Mouse (Mus musculus): ENCODE measurements around the gene Sh3gl1.

Gene Sh3gl1

GRCm38 (mm10) chr17:56021161-56021910 lies 15.1 kb downstream of the Sh3gl1 start:
- DNase-seq (ENCODE audit: low read depth): peak; percentile 76

DNA sequence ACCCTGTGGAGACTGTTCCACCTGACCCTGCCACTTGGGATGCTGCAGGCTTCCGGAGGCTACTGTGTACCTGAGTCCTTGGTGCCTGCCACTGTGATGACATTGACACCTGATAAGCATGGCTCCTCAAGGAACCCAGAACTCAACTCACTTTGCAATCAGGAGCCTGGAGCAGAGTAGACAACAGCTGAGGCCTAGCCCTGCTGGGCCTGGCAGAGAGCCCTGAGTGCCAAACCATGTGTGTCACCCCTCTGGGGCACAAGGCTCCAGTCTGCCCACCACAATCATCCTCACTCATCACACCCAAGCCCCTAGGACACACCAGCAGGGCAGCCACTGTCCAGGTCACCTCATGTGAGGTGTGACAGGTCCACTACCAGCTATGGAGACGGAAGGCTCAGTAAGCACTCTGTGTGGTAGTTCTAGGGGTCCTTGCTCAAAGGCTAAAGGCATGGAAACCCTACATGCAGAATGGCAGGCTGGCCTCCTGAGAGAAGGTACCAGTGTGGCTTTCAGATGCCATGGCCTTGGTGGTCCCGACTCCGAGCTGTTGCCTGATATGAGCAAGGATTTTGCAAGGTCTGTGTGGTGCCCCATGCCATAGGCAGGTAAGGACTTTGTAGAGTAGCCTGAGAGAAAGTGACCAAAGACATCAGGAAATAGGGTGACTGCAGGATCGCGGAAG lies 15.9 kb downstream of the Sh3gl1 start:
- DNase-seq (ENCODE audit: low read depth): peak; percentile 23

DNA sequence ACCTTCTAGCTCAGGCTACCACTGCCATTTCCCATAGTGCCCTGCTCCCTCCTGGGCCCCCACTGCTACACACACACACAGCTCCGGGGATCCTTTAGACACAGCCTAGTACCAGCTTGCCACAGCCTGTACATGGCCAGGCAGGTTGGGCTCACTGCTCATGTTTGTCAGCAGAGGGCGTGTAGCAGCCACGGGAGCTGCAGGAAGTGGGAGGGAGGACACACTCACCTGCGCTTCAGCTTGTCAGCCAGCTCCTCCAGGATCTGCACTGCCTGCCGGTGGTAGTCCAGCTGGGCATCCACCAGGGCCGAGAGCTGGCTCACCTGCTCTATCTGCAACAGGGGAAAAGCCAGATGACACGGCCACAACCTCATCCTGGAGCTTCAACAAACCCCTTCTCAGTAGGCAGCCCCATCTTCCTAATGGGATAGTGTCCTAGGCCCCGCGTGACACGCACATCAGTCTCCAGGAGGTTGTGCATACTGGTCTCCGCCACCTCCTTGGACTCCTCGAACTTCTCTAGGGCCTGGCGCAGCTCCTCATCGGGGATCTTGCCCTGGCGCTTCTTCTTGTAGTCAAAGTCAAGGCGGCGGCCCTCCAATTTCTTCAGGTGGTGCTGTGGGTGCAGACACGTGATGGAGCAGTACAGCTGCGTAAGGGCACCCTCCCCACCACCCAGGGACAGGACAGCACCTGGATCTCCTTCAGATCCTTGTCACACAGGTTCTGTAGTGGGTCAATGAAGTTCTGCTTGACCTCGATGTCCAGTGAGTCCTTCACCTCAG lies 17.9 kb downstream of the Sh3gl1 start:
- peak; percentile 74 for DNase-seq (ENCODE audit: low read depth)

- DNase-seq (ENCODE audit: low read depth): no peak
Observed at GRCm38 (mm10) chr17:56017848-56018247, 18.6 kb downstream of the Sh3gl1 start.

DNA sequence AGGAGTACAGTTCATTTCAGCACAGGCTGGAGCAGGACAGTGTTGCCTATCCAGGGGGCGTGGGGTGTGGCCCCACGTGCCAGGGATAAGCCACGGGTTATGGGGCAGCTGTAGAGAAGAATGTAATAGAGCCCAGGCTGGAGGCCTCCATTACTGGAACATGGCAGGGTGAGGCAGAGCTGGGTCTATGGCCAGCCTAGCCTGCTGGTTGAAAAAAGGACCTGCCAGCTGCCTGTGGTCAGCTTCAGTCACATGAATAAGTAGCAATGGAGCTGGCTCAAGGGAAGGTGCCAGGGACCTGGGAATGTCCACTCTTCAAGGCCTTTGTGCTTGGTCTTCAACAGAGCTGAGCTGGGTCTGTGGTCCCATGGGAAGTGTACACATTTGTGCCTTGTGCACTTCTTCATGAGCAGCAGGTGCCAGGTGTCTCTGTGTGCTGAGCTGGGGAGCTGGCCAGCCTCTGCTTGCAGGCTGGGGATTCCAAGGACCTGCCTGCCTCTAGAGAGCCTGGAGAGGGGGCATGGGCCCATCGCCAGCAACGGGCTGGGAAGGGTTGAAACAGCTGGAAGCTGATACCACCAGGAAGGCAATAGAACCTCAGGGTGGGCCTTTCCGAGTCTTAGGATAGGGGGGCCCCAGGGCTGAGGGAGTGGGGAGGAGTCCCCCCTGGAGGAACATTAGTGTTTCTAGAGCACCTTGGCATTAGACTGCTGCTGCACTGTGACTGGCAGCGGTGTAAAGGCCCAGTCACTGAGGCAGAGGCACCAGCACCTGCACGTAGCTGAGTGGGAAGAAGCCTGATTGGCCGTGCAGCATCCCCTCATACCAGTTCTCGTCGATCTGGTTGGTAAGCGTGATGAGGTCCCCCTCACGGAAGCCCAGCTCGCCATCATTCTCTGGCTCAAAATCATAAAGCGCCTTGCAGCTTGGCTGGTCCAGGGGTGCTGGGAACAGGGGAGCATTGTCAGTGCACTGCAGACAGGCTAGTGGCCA lies 19.3 kb downstream of the Sh3gl1 start:
- DNase-seq (ENCODE audit: low read depth): no peak

DNA sequence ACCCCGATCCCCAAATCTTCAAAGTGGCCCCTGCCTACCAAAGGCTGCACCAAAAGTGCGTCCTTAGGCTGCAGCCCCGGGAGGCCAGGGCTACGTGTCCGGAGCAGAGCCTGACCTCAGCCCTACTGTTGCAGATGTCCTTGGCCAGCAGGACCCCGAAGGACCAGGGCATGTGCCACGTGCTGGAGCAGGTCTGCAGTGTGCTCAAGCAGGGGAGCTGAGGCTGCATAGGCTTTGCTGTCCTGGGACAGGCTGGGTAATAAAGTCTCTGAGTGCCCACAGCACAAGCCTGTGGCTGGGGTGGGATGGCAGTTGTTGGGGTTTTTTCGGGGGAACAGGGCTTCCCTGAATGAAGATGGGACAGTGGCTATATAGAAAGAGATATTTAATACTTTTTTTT lies 20.1 kb downstream of the Sh3gl1 start:
- peak; percentile 2 for DNase-seq (ENCODE audit: low read depth)

DNA sequence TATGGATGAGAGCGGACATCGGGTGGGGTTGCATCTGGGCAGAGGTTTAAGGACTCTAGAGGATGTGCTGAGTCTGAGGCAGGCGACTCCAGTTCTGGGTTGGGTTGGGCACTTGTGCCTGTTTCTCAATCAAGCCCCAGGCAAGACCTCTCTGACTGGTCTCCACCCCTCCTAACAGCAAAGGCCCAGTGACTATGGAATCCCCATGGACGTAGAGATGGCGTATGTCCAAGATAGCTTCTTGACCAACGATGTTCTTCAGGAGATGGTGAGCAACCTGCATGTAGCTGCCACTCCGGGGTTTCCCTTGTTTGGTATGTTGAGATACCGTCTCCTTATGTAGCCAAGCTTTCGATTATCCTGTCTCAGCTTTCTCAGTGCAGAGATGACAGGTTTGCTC lies 21.1 kb downstream of the Sh3gl1 start:
- DNase-seq (ENCODE audit: low read depth): peak; percentile 7

DNA sequence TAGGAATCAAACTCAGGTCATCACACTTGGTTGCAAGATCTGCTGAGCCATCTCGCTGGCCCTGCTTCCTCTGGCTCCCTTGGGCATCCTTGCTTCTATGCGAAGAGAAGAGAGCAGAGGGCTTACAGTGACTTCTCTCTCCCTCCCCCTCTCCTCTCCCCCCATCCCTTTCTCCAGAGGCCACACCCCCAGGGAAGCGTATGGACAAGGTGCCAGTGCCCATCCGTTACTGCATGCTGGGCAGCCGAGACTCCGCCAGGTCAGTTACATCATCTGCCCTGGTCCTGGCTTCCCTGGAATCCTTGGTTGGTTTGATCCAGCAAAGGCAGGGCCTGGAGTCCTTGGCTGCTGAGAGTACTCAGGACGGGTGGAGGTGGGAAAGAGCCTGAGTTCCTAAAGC lies 25.0 kb downstream of the Sh3gl1 start:
- DNase-seq (ENCODE audit: low read depth): no peak

DNA sequence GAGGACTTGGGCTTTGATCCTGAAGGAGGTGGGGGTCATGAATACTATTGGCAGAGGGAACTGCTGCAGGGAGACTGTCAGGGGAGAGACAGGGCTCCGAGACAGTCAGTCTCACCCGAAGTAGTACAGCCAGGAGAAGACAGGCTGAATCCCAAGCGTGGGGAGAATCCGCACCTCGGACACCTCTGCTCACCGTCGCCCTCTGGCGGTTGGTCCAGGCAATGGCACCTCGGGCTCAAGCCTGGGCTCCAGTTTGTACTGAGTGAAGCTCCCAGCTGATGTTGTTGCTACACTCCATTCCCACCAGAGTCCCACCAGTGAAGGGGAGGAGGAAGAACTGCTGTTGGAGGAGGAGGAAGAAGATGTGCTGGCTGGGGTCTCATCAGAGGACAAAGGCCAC lies 25.8 kb downstream of the Sh3gl1 start:
- peak; percentile 84 for DNase-seq (ENCODE audit: low read depth)

DNA sequence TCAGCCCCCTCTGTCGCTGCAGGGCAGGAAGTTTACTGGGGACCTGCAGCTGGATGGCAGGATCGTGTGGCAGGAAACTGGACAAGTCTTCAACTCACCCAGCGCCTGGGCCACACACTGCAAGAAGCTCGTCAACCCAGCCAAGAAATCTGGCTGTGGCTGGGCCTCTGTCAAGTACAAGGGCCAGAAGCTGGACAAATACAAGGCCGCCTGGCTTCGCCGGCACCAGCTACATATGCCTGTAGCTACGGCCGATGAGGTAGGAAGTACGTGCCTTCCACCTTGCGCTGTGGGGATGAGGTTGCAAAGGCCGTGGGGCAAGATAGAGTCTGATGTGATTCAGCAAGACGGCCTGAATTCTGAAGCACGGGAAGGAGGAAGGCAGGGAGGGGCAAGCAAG lies 26.2 kb downstream of the Sh3gl1 start:
- peak; percentile 28 for DNase-seq (ENCODE audit: low read depth)

DNA sequence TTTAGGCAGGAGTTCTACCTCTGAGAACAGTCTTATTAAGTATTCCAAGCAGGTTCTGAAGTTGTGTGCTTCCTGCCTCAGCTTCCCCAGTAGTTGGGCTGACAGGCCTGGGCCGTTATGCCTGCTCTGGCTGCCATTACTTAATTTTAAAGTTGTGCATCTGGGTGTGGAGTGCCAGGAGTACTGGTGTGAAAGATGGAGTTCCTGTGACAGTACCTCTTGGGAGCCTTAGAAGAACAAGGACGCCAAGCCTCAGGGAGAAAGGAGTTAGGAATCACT lies 26.5 kb downstream of the Sh3gl1 start:
- no peak for DNase-seq (ENCODE audit: low read depth)

GRCm38 (mm10) chr17:56009088-56009961 lies 27.1 kb downstream of the Sh3gl1 start:
- peak; percentile 92 for DNase-seq (ENCODE audit: low read depth)

- DNase-seq (ENCODE audit: low read depth): peak; percentile 93
Observed at GRCm38 (mm10) chr17:56008356-56009087, 27.9 kb downstream of the Sh3gl1 start.

DNA sequence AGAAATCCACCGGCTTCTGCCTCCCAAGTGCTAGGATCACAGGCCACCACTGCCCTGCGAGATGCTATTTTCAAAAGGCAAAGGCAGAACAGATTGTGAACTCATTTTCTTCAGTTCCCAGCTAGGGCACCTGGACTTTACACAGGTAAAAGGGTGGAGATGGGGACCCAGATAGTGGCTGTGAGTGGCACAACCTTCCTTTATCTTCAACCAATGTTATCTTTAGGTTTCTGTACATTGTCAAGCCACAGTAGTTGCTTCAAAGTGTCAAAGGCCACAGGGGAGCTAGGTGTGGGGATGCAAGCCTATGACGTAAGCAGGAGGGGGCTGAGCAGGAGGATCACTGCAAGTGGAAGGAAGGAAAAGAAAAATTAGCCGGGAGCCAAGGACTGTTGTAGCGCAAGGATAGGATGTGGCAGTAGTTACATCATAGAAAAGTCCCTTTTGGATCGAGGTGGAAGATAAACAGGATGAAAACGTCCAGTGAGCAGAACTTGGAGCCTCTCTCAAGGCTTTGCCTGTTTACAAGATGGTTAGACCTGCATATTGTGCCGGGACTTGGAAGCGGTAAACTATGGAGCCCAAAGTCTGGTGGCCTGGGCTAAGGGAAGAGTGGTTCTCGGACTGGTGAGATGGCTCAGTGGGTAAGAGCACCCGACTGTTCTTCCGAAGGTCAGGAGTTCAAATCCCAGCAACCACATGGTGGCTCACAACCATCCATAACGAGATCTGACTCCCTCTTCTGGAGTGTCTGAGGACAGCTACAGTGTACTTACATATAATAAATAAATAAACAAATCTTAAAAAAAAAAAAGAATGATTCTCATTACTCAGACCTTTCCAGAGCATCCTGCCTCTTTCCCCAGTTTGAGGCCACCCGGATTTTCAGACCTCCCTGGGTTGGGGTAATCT lies 28.7 kb downstream of the Sh3gl1 start:
- peak; percentile 29 for DNase-seq (ENCODE audit: low read depth)

- DNase-seq (ENCODE audit: low read depth): no peak
Observed at GRCm38 (mm10) chr17:56006956-56007355, 29.5 kb downstream of the Sh3gl1 start.

- DNase-seq (ENCODE audit: low read depth): peak; percentile 96
Observed at GRCm38 (mm10) chr17:56005415-56006061, 30.9 kb downstream of the Sh3gl1 start, which contains the start of the genes Stap2 and Mpnd. TSS of gene Stap2 (minus strand) at chr17:56005584. TSS of gene Mpnd (plus strand) at chr17:56005711.

- DNase-seq (ENCODE audit: low read depth): no peak
Observed at GRCm38 (mm10) chr17:56003000-56003399, 33.4 kb downstream of the Sh3gl1 start.

- DNase-seq (ENCODE audit: low read depth): no peak
Observed at GRCm38 (mm10) chr17:55999794-56000499, 36.5 kb downstream of the Sh3gl1 start.

All from naive thymus-derived CD4-positive, alpha-beta T cell, adult 2 months (primary cell).